Mouse (Mus musculus) layer of hippocampus, adult 9-11 months (tissue): ENCODE data around the gene Grm4.

Experiments
- DNase-seq: peaks from one replicate; pipeline ENCODE4 v3.0.0; 2022

Gene Grm4

DNA sequence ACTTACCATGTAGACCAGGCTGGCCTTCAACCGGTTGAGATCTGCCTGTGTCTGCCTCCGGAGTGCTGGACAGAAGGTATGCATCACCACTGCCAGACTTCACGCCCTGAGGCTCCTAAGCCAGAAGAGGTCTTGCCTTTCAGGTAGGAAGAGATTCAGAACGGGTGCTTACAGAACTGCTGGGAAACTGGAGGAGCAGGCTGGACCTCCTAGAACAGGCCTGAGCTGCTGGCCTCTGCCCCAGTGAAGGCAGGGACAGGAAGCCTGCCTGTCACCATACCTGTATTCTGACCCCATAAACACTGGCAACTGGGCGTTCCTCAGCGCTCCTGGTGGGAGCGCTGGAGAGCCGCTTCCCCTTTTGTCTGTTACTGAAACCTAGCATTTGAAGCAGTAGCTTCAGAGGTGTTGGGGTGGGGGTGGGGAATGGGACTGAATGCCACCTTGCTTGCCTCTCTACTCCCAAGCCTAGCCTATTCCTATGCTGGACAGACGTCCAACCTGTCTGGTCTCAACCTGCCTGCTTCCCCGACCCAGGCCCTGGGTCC is 30.3 kb upstream of the Grm4 start:
- no peak for DNase-seq

DNA sequence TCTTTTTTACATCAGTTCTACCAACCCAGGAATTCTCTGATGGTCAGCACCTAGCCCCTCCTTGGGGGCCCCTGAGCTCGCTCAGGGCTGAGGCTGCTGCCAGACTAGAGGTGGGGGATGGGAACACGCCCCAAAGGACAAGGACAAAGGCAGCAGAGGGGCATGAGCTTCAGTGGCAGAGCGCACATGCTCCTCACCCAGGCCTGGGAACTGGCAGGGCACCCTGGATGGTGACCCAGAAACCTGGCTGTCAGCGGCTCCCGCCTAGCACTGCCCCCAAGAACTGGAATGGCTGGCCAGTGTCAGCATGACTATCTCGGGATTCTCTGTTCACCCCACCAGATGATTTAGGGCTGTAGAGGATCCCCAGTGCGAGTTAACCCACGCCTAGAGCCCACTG is 28.0 kb upstream of the Grm4 start:
- no peak for DNase-seq

DNA sequence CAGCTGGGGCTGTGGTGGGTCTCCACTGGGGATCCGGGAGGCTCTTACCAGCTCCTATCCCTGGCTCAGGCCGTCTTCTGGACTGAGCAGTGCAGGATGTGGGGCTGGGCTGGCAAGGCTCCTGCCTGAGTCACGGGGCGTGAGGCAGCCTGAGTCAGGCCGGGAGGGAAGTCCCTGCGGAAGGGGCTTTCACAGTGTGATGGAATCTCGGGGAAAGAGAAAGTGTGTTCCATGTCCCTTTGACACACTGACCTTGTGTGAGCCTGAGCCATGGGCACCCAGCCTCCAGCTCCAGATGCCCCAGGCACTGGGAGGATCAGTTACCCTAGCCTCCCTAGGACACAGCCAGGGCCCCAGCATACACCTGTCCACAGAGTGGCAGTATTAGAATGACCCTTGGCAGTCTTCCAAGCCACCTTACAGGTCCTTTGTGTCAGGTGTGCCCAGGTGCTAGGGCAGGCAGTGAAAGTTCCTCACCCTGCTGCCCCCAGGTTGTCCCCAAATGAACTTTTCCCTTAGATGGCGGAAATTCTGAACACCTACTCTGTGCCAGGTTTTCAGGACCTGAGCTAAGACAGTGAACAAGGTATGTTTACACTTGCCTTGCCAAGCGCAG is 26.2 kb upstream of the Grm4 start:
- DNase-seq = no peak

DNA sequence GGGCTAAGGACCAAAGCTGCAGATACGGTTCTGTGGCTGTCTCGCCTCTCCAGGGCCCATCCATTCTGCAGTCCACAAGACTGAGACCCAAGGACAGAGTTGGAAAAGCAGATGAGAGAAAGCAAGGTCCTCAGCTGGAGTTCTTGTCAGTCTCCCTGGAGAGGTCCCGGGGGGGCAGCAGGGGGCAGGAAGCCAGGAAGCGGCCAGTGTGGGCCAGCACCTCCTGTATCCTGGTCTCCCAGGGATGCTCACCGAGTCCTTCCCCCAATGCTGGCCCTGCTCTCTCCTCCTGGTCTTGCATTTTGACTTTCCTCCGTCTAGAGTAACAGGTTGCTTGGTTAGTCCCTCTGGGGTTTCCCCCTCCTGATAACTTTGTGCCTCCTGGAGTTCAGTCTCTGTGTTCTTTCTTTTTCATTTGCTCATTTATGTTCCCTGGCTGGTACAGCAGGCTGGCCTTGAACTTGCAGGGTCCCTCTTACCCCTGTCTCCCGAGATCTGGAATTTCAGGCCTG is 25.4 kb upstream of the Grm4 start:
- no peak for DNase-seq

DNA sequence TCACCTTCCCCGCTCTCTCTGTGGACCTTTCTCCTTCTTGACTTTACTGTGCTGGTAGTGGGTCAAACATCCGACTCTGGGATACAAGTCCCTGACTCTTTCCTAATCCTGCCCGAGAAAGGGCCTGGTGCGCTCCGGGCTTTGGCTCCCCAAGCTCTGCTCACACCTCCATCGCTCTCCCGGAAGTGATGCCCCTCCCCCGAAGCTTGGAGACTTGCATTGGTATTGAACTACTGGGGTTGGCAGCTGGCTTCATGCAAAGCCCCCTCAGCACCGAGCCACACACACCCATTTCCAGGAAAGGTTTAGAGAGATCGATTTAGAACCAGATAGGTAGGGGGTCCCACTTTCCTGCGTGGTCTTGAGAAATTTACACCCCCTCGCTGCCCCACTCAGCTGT is 24.8 kb upstream of the Grm4 start:
- no peak for DNase-seq

DNA sequence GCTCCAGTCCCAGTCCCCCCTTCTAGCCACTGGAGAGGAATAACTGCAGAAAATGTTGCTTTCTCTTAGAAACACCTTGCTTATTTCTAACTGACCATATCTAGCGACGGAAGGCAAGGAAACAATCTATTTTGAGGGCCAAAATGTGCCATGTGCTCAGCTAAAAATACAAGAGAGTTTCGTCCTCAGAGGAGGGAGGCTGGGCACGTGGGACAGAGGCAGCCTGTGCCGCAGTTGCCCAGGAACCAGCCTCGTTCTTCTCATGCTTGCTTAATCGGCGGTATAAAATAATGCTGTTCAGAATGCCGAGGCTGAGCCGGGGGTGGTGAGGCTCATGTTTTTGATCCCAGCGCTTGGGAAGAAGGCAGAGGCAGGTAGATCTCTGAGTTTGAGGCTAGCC is 23.3 kb upstream of the Grm4 start:
- DNase-seq = peak; percentile 56

DNA sequence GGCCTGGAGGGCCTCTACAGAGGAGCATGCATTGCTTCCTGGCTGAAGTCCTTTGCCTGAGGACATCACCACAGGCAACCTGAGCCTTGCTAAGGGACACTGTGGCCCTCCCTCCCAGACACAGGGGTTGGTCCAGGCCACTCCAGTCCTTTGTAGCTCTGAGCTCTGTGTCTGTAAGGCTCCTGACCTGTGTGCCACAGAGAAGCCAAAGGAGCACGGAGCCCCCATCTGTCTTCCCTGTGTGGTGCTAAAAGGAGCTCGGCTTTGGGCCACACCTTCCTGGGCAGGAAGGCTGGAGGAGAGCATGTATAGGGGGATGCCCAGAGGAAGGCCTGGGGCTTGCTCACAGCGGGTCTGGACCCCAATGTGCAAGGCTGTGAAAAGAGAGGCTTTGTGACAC is 20.8 kb upstream of the Grm4 start:
- DNase-seq = no peak

DNA sequence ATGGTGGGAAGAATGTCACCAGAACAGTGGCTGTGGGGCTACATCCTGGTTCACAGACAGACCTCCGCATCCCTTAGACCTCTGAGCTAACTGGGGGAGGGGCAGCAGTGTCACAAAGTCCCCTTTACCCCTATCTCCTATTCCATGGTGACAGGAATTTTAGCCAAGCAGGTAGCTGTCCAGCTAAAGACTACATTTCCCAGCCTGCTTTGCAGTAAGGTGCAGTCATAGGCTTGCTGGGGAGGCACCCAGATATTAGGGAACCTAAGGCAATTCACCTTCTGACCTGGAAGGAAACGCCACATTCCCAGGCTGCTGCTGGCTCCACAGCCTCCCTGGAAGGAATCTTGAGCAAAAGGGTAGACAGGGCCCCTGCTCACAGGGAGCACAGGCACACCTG is 20.1 kb upstream of the Grm4 start:
- no peak for DNase-seq

DNA sequence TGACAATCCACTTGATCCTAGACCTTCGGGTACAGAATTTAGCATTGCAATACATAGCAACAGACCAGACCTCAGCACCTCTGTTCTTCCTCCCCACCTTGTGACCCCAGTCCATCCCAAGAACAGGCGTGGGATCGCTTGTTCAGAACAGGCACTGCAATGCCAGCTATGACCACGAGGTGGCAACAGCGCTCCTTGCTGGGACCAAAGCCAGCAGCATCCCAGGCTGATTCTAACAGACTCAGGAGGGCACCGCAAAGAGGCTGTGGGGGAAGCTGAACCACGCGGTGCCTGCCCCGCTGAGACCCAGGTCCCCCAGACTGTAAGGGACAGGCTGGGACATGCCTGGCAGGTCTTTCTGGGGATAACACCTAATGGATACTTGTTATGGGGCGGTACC is 13.5 kb upstream of the Grm4 start:
- DNase-seq = peak; percentile 83

DNA sequence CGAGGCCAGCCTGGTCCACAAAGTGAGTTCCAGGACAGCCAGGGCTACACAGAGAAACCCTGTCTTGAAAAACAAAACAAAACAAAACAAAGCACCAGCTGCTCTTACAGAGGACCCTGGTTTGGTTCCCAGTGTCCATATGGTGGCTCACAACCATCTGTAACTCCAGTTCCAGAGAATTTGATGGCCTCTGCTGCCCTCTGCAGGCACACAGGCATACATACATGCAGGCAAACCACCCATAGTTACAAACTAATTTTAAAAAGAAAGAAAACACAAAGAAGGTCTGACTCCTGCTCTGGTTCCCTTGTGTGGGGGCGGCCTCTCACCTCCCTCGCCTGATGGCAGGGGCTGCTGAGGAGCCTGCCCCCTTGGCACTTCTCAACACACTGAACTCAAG is 12.2 kb upstream of the Grm4 start:
- no peak for DNase-seq

DNA sequence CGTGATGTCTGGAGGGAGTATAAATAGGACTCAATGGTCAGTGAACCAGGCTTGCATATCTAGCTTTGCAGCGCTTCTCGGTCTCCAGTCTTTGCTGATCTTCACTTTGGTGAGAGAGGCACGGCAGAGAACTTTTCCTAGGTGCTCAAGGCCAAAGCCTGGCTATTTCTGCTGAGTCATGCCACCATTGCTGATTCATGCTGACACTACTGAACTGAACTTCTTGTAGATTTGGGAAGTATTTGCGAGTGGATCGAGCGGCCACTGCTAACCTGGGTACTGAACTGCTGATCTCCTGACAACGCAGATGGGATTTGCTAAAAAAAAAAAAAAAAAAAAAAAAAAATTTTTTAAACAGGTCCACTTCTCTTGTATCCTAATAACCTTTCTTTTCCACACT is 10.9 kb upstream of the Grm4 start:
- DNase-seq = no peak

DNA sequence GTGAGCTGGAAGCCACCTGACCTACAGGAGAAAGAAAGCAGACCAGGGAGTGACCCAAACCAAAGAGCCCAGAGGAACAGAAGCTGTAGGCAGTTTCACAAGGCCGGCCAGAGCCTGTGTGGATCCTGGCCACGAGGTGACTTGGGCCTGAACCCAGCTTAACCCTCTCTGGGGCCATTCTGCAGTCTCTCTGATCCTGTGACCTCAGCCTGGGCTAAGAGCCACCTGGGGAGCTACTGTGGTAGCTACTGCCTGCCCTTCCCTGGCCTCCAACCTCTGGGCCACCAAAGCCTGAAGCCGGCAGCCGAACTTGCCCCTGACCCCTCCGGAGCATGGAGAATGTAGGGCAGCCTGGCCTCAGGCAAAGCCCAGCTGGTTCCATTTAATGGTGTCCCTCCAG is 7.6 kb upstream of the Grm4 start:
- no peak for DNase-seq

DNA sequence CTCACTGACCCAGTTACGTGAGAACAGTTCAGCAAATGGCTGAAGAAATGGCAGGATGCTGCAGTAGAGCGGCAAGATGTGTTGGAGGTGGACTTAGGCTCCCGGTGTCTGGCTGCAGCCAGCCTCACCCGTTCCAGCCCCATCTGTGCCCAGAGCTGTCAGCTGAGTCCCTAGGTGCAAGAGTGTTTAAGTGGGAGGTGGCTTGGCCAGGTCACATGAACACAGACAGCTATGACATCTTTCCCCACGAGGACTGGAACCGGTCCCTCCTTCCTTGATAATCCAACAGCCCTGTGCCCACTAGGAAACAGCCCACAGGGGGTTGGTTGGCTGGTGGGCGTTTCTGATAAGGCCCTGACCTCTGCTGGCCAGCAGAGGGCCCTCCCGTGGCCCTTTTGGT is 6.8 kb upstream of the Grm4 start:
- no peak for DNase-seq

DNA sequence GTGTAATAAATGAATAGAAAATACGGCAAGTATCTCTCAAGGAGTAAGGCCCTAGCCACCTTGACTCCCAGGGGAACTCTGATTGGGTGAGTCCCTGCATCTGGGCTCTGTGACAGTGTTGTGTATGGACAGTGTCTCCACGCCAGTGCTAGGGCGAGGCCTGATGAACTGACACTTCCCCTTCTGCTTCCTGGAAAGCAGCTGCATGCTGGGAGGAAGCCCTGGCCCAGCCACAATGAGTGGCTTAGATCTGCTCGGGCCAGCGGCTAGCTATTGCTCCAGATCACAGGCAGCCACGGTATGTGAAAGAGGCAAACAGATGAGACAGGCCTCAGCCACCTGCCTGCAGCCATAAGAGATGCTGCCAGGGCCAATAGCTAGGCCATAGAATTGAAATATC is 6.0 kb upstream of the Grm4 start:
- DNase-seq = no peak

DNA sequence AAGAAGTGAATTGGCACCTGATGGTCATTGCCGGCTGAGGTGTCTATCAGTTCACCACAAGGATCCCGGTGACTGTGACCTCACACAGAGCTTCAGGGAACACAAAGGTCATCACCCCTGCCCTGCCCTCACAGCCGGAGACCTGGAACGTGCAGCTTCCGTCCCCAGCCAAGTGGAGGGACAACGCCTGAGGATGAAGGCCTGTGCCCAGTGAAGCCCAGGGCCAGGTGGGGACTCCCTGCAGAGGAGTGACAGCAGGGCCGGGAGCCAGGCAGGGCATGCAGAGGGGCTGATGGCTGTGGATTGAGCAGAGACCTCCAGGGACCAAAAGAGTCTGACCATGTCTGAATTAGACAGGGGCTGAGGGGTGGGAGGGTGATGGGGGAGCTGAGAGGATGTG is 1.9 kb upstream of the Grm4 start:
- no peak for DNase-seq

DNA sequence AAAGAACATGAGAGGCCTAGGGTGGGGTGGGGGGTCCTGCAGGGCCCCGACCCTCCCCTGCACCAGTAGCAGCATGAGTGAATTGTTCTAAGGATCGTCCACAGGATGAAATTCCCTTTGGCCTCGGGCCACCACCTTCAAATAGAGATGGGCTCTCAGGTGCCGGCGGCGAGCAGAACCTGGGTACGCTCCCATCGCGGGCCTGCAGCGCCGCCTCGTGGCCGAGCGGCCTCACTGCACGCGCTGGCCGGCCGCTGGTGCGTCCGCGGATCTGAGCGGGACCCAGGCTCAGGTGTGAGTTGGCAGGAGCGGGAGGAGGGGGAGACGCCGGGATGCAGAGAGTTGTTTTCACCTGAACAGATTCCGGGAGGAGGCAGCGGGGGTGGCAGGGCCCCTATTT is 646 bp downstream of the Grm4 start:
- peak; percentile 43 for DNase-seq

DNA sequence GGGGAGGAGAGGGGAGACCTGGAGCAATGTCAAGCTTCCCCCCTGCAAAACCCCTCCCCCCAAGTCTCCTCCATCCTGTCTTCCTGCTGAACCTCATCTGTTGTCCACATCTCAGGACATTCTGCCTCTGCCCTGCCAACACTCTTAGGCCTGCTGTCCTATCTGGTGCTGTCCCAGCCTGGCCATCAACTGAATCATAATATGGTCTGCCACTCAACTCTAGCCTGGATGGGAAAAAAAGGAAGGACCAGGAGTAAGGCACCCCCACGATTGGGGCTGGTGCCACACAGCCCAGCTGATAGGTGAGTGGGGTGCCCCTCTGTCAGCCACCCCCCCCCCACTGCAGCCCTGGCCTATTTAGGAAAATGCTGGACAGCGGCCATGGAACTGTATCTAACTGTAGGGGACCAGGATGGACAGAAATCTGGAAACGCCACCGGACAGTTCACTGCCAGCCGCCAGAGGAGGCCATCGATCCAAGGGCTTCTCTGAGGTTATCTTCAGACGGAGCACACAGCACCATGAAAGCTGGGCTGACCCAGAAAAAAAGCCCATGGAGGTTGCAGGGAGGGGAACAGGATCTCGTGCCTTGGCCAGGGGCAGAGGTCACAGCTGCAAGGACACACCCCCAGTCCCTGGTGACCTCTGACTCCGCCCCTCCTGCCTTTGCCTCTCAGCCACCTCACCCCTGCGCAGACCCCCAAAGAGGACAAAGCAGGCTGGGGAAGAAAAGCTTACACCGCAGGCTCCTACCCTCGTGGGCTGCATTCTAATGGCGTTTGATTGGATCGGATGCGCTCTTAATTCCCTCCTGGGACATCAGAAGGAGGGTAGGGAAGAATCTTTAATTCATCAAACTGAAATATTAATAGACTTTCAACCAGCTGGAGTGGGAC is 2.3 kb downstream of the Grm4 start:
- no peak for DNase-seq

DNA sequence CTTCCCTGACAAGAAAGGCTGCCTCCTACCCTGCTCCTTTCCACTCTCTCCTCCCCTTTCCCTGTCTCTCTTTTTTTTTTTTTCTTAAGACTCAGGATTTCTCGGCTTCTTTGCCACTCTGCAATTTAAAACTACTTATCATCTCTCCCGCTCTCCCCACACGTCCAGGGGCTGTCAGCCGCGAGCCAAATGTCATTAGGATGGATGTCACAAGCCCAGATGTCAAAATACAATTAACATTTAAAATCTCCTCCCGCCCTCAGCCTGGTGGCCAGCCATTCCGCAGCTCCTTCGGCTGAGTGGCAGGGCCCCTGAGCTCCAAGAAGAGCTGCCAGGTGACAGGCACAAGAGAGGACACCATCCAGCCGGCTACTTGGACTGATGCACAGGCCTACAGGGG is 2.9 kb downstream of the Grm4 start:
- DNase-seq = no peak

DNA sequence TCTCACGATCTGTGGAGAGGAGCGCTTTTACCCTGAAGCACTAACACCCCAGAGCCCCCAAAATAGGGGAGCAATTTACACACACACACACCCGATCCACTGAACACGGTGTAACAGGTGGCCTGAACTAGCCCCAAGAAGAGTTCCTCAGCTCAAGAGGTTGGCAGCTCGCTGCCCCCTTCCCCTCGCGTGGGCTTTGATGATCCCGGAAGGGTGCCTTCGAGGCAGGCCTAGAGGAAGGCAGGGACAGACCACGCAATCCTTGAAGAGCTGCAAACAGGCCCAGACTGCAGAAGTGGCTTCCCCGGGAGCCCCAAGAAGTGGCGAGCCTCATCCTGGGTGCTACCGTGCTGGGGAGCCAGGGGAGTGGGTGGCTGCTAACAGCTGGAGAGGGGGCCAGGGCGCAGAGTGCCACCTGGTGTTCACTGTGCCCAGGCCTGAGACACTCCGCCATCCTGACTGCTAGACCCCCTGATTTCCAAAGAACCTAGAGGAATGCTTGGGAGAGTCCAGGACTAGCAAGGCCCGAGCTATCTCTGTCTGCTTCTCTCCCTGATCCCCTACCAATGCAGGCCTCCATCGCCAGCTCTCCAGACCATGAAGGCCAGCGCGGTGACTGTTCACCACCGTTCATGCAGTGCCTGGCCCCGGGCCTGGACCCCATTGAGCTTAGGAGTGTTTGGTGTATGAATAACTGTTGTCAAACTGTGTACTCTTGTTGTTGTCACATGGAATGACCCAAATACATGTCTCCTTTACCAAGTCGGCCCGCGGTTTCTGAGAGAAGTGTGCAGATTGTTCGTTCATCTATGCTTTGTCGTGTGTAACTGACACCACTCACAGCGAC is 7.1 kb downstream of the Grm4 start:
- no peak for DNase-seq

DNA sequence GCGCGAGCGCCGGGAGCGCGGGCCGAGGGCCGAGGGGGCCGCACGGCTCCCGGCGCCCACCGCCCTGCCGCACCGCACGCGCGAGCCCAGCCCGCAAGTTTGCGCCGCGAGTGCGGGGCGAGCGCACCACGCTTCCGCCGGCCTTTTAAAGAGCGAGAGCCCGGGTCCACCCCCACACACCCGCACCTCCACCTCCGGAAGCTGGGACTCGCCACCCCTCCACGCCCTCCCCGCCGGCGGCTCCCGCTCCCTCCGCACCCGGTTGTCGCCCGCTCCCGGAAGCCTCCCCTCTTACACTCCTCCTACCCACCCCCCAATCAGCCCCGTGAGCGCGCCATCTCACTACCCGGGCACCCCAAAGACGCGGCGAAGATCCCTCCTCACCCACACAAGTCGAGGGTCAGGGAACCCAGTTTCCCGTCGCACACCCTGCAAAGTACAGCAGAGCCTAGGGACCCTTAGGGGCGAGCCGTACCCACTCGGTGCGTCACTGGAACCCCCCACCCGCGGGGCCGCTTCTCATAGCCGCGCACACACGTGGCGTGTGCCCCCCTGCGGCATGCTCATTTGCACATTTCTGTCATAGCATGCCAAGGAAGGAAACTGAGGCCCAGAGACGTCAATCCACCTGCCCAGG is 7.8 kb downstream of the Grm4 start:
- DNase-seq = no peak

DNA sequence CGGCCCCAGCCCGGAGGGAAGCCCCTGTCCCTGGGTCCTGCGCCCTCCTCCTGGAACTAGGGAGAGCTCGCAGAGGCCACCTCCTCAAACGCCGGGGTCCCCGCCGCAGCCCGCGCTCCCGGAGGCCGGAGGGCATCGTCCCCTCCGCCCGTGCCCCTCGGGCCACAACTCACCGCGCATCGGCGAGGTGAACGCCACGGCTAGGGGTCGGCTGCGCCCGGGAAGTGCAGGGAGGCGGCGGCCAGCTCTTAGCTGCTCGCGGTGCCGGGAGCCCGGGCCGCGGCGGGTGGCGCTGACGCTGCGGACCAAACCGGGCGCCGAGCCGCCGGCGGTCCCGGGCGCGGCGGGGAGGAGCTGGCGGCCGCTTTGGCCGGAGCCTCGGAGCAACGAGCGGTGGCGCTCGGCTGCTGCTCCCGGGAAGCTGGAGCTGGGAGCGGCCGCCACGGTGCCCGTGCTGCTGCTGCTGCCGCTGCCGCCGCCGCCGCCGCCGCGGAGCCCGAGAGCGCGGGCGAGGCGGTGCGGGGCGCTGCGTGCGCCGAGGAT is 8.5 kb downstream of the Grm4 start:
- no peak for DNase-seq

DNA sequence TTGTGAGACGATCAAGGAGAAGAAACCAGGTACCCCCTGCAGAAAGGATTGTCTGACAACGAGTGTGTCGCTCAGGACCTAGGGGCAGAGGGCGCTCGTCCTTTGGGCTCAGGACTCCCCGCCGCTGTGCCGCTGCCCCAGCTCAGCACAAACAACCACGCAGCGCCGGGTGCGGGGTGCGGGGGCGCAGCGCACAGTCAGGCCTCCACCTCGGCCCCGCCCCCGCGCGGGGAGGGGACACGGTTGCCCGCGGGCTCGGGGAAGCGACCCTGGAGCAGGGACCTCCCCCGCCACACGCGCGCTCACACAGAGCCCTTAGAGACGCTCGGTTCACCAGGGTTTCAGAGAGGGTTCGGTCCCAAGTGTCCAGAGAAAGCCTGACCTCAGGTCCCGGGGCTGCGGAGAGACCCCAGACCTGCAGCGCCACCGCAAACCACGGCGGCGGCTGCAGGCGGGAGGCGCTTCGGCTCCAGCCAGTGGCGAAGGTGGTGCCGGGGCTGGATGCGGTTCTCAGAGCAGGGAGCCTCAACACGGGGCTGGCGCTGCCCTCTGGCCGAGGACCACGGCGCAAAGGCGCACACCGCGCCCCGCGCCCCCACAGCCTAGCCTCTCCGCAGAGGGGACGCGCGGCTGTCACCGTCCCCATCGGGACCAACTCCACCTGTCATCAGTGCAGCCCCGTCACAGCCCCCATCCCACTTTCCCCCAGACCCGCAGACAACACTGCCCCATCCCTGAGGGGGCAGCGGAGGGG is 9.2 kb downstream of the Grm4 start:
- DNase-seq = no peak
